Mouse (Mus musculus) spleen, postnatal 4 days (tissue): ENCODE data around the gene Ikzf1.

Source experiments
- DNase-seq, 2 experiments: peaks; one replicate each; pipeline ENCODE4 v3.0.0; 2022; ENCODE audit warnings: low spot score in 2 of 2

The Ikzf1 gene

DNA sequence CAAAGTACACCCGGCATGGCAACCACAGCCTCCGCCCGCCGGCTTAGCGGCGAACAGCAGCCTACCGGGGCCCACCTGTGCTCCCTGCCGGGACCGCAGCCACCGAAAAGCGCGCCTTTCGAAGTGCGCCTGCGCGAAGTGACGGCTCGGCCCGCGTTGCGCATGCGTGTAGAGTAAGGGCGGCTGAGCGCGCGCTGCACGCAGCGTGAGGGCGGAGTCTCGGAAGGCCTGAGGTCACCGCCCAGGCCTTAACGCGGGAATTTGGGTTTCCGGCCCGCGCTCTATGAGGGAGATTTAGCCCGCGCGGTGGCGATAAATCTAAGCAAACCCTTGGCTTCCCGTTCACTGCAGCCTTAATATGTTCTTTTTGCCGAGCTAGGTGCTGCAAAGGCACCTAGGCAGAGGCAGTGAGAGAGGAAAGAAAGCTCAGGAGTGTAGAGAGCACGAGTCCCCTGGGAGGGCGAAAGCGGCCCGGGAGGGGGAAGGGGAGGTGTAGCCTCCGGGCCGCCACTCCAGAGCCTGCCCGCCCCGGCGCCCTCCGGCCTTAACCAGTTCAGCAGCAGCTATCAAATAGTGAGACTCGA lies 124.1 kb downstream of the Ikzf1 start, which contains the start of gene Fignl1:
Gene Fignl1, minus strand, starts transcription at position 143 of the 584 bp plus-strand sequence.
- DNase-seq, result peak; percentile 97 to 100

DNA sequence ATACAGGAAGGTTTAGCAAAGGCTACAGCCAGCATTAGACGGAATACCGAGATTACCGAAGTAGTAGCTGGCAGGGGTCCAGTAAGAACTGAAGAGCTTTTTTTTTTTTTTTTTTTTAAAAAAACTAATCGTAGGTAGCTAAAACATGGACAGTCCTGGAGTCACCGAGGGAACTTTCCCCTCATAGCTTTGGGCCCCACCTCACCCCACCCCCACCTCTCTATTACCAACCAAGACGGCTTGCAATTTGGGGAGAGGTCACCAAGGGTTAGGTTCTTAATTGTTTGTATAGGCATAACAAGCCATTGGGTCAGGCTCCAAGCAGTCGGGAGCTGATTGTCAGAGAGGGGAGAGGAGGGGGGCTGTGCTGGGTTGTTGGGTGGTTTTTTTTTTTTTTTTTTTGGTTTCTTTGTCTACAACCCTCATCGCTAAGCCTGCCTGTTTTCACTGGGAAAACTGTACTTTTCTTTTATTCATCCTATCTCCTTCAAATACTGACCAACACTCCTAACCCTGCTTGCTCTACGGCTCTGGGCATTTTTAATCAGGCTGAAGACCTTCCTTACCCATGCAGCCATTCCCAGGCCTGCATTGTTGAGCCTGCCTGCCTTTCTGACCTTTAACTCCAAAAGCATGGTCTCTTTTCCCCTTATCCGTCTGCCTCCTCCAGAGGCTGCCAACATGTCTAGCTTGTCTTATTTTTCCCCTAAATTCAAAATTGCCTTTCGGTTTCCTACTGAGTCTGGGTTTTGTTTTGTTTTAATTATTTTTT lies 124.8 kb downstream of the Ikzf1 start:
- DNase-seq, result no peak

DNA sequence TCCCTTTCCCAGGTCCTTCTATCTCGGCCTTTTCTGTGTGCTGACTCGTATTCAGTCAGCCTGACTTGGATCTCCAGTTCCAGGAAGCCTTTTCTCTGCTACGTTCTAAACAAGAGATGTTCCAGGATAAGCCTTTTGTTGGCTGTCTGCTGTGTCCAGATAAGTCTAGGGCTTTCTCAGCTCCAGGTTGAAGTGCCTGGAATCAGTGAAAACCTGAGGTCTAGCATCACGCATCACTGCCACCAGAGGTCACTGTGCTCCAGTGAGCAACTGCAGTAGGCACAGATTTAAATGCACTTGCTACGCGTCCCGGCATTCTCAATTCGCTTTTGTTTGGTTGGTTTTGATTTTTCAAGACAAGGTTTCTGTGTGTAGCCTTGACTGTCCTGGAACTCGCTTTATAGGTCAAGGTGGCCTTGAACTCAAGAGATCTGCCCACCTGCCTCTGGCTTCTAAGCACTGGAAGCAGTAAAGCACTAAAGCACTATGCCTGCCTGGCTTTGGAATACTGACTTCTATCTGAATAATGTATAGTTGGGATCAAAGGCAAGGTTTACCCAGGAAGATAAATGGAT lies 127.2 kb downstream of the Ikzf1 start:
- DNase-seq, result peak; percentile 75 to 86

DNA sequence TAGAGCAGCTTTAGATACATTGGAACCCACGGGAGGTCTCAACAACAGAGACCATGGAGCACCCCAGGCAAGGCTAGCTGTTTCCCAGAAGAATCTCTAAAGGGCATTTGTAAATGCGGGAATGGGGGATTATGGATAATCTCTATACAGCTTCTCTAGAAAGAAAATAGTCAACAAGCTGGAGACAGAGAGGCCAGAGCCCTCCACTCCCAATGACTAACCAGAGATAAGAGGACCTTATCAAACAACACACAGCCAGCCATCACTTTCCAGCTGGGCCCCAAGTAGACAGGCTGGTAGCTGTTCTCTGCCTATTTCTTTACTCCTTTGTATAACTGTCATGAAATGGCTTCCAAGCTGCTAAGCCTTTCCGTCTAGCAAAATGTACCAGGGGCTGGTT lies 130.9 kb downstream of the Ikzf1 start:
- peak in 1 of 2 experiments; percentile 24 for DNase-seq

- no peak for DNase-seq
These were observed 134.0 kb downstream of the Ikzf1 start for GRCm38 (mm10) chr11:11818797-11819196.

DNA sequence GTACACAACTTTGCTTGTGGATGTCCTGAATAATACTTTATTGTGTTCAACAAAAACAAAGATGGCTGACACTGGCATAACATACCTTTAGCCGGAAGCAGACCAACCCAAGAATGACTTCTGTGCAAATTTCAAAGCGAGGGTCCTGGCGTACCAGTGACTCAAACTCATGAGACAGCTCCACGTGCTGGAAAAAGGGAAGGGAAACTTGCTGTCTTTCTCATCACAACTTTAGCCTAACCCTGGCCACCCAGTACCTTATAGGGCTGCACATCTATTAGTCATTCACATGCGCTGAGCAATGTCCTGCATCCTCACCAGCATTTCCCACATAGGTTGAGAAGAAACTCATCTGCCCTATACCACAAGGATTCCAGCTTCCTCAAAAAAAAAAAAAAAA lies 134.4 kb downstream of the Ikzf1 start:
- DNase-seq, result no peak

- DNase-seq, result peak; percentile 72 to 82
These were observed 135.4 kb downstream of the Ikzf1 start for GRCm38 (mm10) chr11:11820251-11820650.

GRCm38 (mm10) chr11:11820737-11821136 lies 135.9 kb downstream of the Ikzf1 start:
- no peak for DNase-seq

GRCm38 (mm10) chr11:11821387-11821975 lies 136.7 kb downstream of the Ikzf1 start:
- no peak for DNase-seq
